Mouse (Mus musculus) cerebellum, adult 9-10 months (tissue): ENCODE results near the gene Tssk6.
A peak's percentile ranks its signal among the peaks of the same experiment; 100 is the strongest.

ENCODE experiments used
- DNase-seq: peaks from one replicate; pipeline ENCODE4 v3.0.0; 2022

Gene Tssk6

GRCm38 (mm10) chr8:69887289-69888243, 14.4 kb upstream of the Tssk6 start, which contains the start of gene Cilp2:
Gene Cilp2 (minus strand): TSS chr8:69887687.
- no peak for DNase-seq

- DNase-seq: no peak
Measured at GRCm38 (mm10) chr8:69888244-69888866, 13.6 kb upstream of the Tssk6 start.

GRCm38 (mm10) chr8:69888902-69889301, 13.1 kb upstream of the Tssk6 start:
- DNase-seq: no peak

GRCm38 (mm10) chr8:69890813-69891241, 11.2 kb upstream of the Tssk6 start:
- DNase-seq: peak; percentile 47

GRCm38 (mm10) chr8:69893863-69894262, 8.1 kb upstream of the Tssk6 start:
- peak; percentile 61 for DNase-seq

- no peak for DNase-seq
Measured at GRCm38 (mm10) chr8:69894836-69895332, 7.1 kb upstream of the Tssk6 start.

- no peak for DNase-seq
Measured at GRCm38 (mm10) chr8:69895772-69896451, 6.1 kb upstream of the Tssk6 start.

- DNase-seq: no peak
Measured at GRCm38 (mm10) chr8:69897857-69898256, 4.1 kb upstream of the Tssk6 start.

- DNase-seq: no peak
Measured at GRCm38 (mm10) chr8:69899876-69900275, 2.1 kb upstream of the Tssk6 start.

- peak; percentile 68 for DNase-seq
Measured at GRCm38 (mm10) chr8:69900895-69901451, 1.0 kb upstream of the Tssk6 start.

- DNase-seq: peak; percentile 97
Measured at GRCm38 (mm10) chr8:69901484-69902162, 361 bp upstream of the Tssk6 start.

- peak; percentile 99 for DNase-seq
Measured at GRCm38 (mm10) chr8:69903063-69903542, 1.1 kb downstream of the Tssk6 start.

- peak; percentile 57 for DNase-seq
Measured at GRCm38 (mm10) chr8:69904096-69904495, 2.1 kb downstream of the Tssk6 start.

- DNase-seq: no peak
Measured at GRCm38 (mm10) chr8:69906260-69906659, 4.3 kb downstream of the Tssk6 start.

- no peak for DNase-seq
Measured at GRCm38 (mm10) chr8:69907106-69907505, 5.1 kb downstream of the Tssk6 start.

GRCm38 (mm10) chr8:69911917-69912316, 9.9 kb downstream of the Tssk6 start:
- DNase-seq: no peak

GRCm38 (mm10) chr8:69912478-69913074, 10.6 kb downstream of the Tssk6 start:
- DNase-seq: no peak

- DNase-seq: no peak
Measured at GRCm38 (mm10) chr8:69914526-69914925, 12.5 kb downstream of the Tssk6 start.

GRCm38 (mm10) chr8:69915748-69916147, 13.8 kb downstream of the Tssk6 start:
- DNase-seq: no peak

GRCm38 (mm10) chr8:69918506-69918905, 16.5 kb downstream of the Tssk6 start:
- no peak for DNase-seq

GRCm38 (mm10) chr8:69919010-69919409, 17.0 kb downstream of the Tssk6 start:
- peak; percentile 89 for DNase-seq
